Mouse (Mus musculus) liver, embryonic 14.5 days (tissue): ENCODE measurements around the gene Mysm1. TPM values are rescaled to one million over a fixed set of nuclear protein-coding genes. Genes with fewer than 3 reads are reported as not detected.

Source experiments
- ATAC-seq: fragments of 200-750 bp; cut with Nextera tagmentation; 2 replicates; pipeline ENCODE4 v1.8.0; 2017; ENCODE audit warnings: moderate number of reproducible peaks, mild to moderate bottlenecking, moderate library complexity; ENCODE audit not compliant: insufficient read depth
- DNase-seq, 3 experiments: peaks; one replicate each; pipeline ENCODE4 v3.0.0-alpha.2; 2012 to 2013; ENCODE audit warnings: low read depth in 3 of 3, low spot score in 3 of 3
- H3K27ac ChIP-seq: fragments of 300-500 bp; sonication (generic); 2 replicates; pipeline ENCODE4 v1.5.1; 2014; ENCODE audit warnings: moderate library complexity, mild to moderate bottlenecking, control low read depth, inconsistent platforms
- H3K27me3 ChIP-seq: fragments of 300-500 bp; sonication (generic); 2 replicates; pipeline ENCODE4 v1.6.1; 2014; ENCODE audit warnings: mild to moderate bottlenecking, low read length, moderate library complexity; ENCODE audit not compliant: control insufficient read depth, insufficient read depth
- H3K36me3 ChIP-seq: fragments of 300-500 bp; sonication (generic); replicated peaks from 2 replicates; pipeline ENCODE4 v1.6.1; 2014; ENCODE audit warnings: low read depth; ENCODE audit not compliant: control insufficient read depth, insufficient read depth
- H3K4me1 ChIP-seq, 2 experiments: fragments of 200-500 bp in 1 of 2; fragments of 300-500 bp in 1 of 2; sonication (generic) in 1 of 2; replicated peaks; 2 replicates each; pipeline ENCODE4 v1.6.1; 2012 to 2014; ENCODE audit warnings: antibody characterized with exemption in 1 of 2, inconsistent platforms in 1 of 2, low read length in 1 of 2; ENCODE audit not compliant: control insufficient read depth in 2 of 2, insufficient read depth in 2 of 2
- H3K4me2 ChIP-seq: fragments of 300-500 bp; sonication (generic); 2 replicates; pipeline ENCODE4 v1.6.1; 2014; ENCODE audit warnings: low read depth, mild to moderate bottlenecking, control low read depth, moderate library complexity
- H3K4me3 ChIP-seq, 2 experiments: fragments of 200-500 bp in 1 of 2; fragments of 300-500 bp in 1 of 2; sonication (generic) in 1 of 2; 2 replicates each; pipeline ENCODE4 v1.5.1; 2012 to 2014; ENCODE audit warnings: low read depth in 2 of 2, low read length in 2 of 2, mild to moderate bottlenecking in 2 of 2, control low read depth in 1 of 2, inconsistent platforms in 1 of 2, moderate library complexity in 1 of 2; ENCODE audit not compliant: insufficient read depth in 1 of 2
- H3K9ac ChIP-seq: fragments of 300-500 bp; sonication (generic); replicated peaks from 2 replicates; pipeline ENCODE4 v1.6.1; 2014; ENCODE audit warnings: mild to moderate bottlenecking, control low read depth, moderate library complexity
- H3K9me3 ChIP-seq: fragments of 300-500 bp; sonication (generic); 2 replicates; pipeline ENCODE4 v1.6.1; 2016; ENCODE audit warnings: low read length, mixed read lengths; ENCODE audit not compliant: control insufficient read depth
- CTCF ChIP-seq: IDR thresholded peaks from 2 replicates; pipeline ENCODE4 v1.5.1; 2016; ENCODE audit warnings: antibody characterized with exemption, low read depth, control low read depth
- EP300 ChIP-seq: IDR thresholded peaks from 2 replicates; pipeline ENCODE4 v1.6.1; 2016; ENCODE audit warnings: antibody characterized with exemption, low read depth
- WGBS: fragments of 180-500 bp; shearing (Covaris S2); extraction: QIAGEN DNeasy Blood & Tissue Kit; methylation state at CpG from one replicate; pipeline ENCODE4 v1.1.7; 2014; ENCODE audit not compliant: insufficient replicate concordance; 5-methylcytosine and 5-hydroxymethylcytosine counted together
- polyA plus RNA-seq, 2 experiments: library from polyadenylated mRNA; depleted of rRNA in 1 of 2; stranded (reverse) in 1 of 2; unstranded in 1 of 2; fragments of >200 nt; fragmentation: Nextera tagmentation in 1 of 2; extraction: Ambion mirVana in 1 of 2; gene quantifications; 2 replicates each; pipeline versions ENCODE4 v1.2.1 to v1.2.3; 2012 to 2014

Mysm1 gene
- polyA plus RNA-seq, 2 experiments = 3.7 to 7.3 TPM

DNA sequence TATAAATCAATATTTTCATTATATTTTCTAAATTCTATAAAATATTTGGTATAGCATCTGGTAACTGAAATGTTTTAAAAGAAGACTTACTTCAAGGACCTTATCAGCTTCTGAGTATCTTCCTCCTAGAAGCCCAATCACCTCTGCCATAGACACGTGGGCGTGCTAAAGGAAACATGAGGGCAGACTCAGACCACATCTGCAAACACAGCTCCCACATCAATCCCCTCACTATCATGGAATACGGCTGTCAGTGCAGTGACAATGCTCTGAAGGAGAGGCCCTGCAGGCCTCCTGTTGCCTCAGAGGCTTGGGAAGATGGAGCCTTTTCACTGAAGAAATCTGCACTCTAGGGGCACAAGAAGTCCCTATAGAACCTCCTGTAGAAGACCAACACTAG, 26.1 kb downstream of the Mysm1 start:
- Histone ChIP-seq H3K4me3 (no peak overlapping the region), H3K36me3 (peaks cover 39% of the 10 kb centered on the region), H3K27me3 (no peaks in the 10 kb centered on the region), H3K9ac (no peak overlapping the region), H3K4me2 (no peak overlapping the region), H3K27ac (no peak overlapping the region), H3K4me1 (no peaks in the 10 kb centered on the region), H3K9me3 (no peaks in the 10 kb centered on the region)
- TF ChIP-seq EP300 (no peak), CTCF (no peak)
- WGBS = 42% methylated on average over 3 of the region's 3 CpGs
- no peak for ATAC-seq
- DNase-seq = no peak

DNA sequence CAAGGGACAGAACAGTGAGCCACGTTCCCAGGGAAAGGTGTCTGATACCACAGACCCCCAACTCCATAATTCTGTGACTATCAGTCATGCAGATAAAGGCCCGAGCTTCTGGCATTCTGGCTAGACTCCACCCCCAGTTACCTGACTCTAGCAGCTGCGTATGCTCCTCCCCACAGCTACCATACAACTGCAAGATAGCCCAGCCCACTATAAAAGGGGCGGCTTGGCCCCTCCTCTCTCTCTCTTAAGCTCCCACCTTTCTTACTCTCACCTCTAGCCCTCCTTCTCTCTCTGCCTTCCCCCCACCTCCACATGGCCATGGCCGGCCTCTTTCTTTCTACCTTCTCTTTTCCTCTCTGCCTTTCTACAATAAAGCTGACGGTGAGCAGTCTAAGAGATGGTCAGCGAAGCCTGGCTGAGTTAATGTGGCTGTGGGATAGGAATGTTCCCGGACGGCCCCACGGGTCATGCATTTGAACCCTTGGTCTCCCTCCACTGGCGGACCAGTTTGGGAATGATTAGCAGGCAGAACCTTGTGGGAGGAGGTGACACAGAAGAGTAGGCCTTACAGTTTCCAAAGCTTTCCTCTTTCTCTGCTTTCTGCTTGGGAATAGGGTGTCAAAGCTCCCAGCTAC, 37.6 kb downstream of the Mysm1 start:
- Histone ChIP-seq H3K36me3 (peaks cover 2% of the 10 kb centered on the region; the same call in 1 of the 2 replicates), H3K4me3 (no peak overlapping the region), H3K9me3 (no peaks in the 10 kb centered on the region), H3K4me1 (no peaks in the 10 kb centered on the region), H3K27me3 (no peaks in the 10 kb centered on the region), H3K4me2 (no peak overlapping the region), H3K9ac (no peak overlapping the region), H3K27ac (no peak overlapping the region)
- TF ChIP-seq CTCF (no peak), EP300 (no peak)
- DNase-seq (no peak), ATAC-seq (no peak)
- WGBS = 73% methylated on average over 11 of the region's 11 CpGs

DNA sequence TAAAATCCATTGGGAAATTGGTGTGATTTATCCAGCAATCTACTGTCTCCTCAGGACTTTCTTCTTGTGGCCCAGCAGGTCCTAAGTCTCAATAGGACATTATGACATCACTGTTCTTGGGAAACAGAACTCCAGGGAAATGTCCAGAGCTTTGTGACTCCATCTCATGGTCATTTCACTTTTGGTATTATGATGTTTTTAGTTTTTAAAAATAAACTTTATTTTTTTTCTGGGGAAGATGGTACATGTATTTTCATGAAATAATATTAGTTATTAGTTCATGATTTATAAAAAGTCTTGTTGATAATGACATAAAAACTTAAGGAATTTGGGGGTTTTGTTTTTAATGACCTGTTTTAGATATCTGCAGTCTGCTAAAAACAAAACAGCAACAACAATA, 50.2 kb downstream of the Mysm1 start, which contains the start of gene Eqtn:
TSS of gene Eqtn (minus strand) at position 101 of the 400 bp plus-strand sequence.
- ATAC-seq (no peak), DNase-seq (no peak)
- no peaks in the 10 kb centered on the region for H3K27me3 ChIP-seq
- no peaks in the 10 kb centered on the region for H3K4me1 ChIP-seq
- TF ChIP-seq CTCF (no peak), EP300 (no peak)
- H3K9ac ChIP-seq = no peak within 1 kb of the TSS
- no peak within 1 kb of the TSS for H3K4me2 ChIP-seq
- H3K9me3 ChIP-seq = no peaks in the 10 kb centered on the region
- no peaks in the 10 kb centered on the region for H3K36me3 ChIP-seq
- no peak within 1 kb of the TSS for H3K4me3 ChIP-seq
- H3K27ac ChIP-seq = no peak within 1 kb of the TSS

DNA sequence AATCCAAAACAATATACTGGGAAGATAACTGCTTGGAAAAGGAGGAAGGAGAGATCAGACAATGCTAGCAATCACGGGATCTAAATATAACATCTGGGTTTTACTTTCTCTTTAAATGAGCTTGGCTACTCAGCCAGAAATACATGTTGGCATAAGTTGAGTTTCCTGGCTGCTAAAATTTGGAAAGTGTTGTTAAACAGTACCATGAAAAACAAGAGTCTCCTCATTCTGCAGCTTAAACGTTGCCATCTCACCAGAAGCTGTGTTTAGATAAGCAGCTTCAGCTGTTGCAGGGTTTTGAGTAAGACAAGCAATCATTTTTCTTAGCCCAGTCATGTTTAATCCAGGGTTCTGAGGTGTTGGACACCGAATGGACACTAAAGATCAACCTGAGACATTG, 77.1 kb downstream of the Mysm1 start:
- H3K4me1 ChIP-seq = no peaks in the 10 kb centered on the region
- H3K4me2 ChIP-seq = no peak overlapping the region
- H3K9me3 ChIP-seq = no peaks in the 10 kb centered on the region
- WGBS = 30% methylated on average over 3 of the region's 3 CpGs
- H3K9ac ChIP-seq = no peak overlapping the region
- no peak for TF ChIP-seq CTCF
- TF ChIP-seq EP300 = no peak
- no peaks in the 10 kb centered on the region for H3K27me3 ChIP-seq
- H3K36me3 ChIP-seq = no peaks in the 10 kb centered on the region
- DNase-seq = no peak
- ATAC-seq = no peak
- no peak overlapping the region for H3K27ac ChIP-seq
- H3K4me3 ChIP-seq = no peak overlapping the region

DNA sequence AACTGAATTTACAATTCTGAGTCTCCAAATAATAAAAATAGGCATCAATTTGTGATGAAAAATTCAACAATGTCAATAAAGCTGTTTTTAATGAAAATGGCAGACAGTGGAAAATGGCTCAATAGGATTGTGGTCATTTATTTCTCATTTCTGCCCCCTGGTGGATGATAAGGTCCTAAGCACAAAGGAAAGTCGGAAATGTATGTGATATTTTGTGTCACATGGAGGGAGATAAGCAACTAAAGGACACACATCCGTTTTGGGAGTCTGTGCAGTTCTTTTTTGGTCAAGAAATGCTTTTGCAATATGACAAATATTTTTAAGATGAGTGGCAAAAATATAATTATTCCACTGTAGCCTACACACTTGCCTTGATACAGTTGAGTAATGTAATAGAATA, 78.2 kb downstream of the Mysm1 start:
- Histone ChIP-seq H3K9ac (no peak overlapping the region), H3K36me3 (no peaks in the 10 kb centered on the region), H3K27me3 (no peaks in the 10 kb centered on the region), H3K4me1 (no peaks in the 10 kb centered on the region), H3K4me2 (no peak overlapping the region), H3K9me3 (no peaks in the 10 kb centered on the region), H3K4me3 (no peak overlapping the region), H3K27ac (no peak overlapping the region)
- peak in 2 of 3 experiments; percentile 11 to 13 for DNase-seq
- no peak for TF ChIP-seq EP300
- peak; percentile 33; the same call in 1 of the 2 replicates for TF ChIP-seq CTCF
- WGBS = 4% methylated on average over 2 of the region's 2 CpGs
- ATAC-seq = no peak

Other genes with a start within 250 kb of the Mysm1 start
- 1.4 and 2.2 TPM in 2 replicates for gene Tek, start 239.8 kb downstream of the Mysm1 start, polyA plus RNA-seq (2012; rRNA removed)
- 3.6 and 4.2 TPM in 2 replicates for gene Tek, start 239.8 kb downstream of the Mysm1 start, polyA plus RNA-seq (2014; fragmentation: Nextera tagmentation; extraction: Ambion mirVana)
- 0.07 and 0.11 TPM in 2 replicates for gene Eqtn, start 50.3 kb downstream of the Mysm1 start, polyA plus RNA-seq (2012; rRNA removed)
- not detected in 2 replicates for gene Eqtn, start 50.3 kb downstream of the Mysm1 start, polyA plus RNA-seq (2014; fragmentation: Nextera tagmentation; extraction: Ambion mirVana)
- 2.0 and 2.4 TPM in 2 replicates for gene Jun, start 73.1 kb upstream of the Mysm1 start, polyA plus RNA-seq (2012; rRNA removed)
- 1.1 and 1.4 TPM in 2 replicates for gene Jun, start 73.1 kb upstream of the Mysm1 start, polyA plus RNA-seq (2014; fragmentation: Nextera tagmentation; extraction: Ambion mirVana)